Mouse (Mus musculus) embryo, embryonic 11 days (tissue): ENCODE results near the gene Hlf.

Source experiments
- DNase-seq: peaks from one replicate; pipeline ENCODE4 v3.0.0-alpha.2; 2015

Gene Hlf

DNA sequence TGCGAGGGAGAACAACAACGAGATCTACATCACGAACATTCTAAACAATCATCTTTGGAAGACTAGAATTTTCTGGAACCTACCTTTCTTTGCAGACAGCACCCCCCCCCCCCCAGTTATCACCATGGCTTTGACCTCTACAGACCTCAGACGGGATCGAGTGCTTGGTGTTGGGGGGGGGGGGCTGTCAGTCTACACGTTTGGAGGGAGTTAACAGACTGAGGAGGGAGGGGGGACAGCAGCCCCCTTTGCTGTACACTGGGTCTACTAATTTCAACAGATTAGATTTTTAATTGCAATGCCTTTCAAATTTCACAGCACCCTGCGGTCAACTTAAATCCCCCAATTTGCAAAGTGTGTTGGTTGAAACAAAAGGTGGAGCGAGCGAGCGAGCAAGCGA lies 20.3 kb downstream of the Hlf start:
- DNase-seq, result no peak

DNA sequence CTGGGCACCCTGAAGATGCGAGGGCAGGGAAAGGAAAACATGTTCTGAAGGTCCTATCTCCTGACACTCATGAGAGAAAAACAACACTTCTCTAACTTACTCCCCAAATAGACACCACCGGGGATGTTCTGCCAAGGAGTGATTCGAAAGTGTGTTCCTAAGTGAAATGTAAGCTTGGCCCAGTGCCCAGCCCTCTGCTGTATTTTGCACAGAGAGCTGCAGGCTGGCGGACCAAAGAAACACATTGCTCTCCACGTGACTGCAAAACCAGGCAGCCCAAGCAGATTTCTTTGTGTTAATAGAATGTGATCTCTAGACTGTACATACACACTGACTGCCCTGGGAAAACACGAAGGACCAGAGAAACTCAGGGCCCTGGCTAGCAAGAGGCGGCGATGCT lies 21.1 kb downstream of the Hlf start:
- peak; percentile 73 for DNase-seq

DNA sequence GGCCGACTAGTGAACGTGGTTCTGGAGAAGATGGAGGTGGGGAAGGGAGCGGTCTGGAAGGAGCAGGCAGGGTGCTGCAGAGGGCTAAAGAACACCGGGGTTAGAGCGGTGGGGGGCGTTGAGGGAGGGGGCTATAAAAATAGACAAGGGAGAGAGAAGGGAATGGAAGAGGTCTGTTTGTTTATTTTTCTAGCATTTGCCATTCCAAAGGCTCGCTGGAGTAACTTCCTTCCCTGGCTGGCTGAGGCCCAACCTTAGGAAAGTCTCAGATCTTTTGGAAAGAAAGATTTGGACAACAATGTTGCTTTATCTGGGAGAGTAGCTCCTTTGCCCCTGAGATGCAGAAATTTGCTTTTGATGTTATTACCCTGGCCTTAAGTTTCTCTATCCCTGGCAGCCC lies 21.6 kb downstream of the Hlf start:
- DNase-seq, result no peak

DNA sequence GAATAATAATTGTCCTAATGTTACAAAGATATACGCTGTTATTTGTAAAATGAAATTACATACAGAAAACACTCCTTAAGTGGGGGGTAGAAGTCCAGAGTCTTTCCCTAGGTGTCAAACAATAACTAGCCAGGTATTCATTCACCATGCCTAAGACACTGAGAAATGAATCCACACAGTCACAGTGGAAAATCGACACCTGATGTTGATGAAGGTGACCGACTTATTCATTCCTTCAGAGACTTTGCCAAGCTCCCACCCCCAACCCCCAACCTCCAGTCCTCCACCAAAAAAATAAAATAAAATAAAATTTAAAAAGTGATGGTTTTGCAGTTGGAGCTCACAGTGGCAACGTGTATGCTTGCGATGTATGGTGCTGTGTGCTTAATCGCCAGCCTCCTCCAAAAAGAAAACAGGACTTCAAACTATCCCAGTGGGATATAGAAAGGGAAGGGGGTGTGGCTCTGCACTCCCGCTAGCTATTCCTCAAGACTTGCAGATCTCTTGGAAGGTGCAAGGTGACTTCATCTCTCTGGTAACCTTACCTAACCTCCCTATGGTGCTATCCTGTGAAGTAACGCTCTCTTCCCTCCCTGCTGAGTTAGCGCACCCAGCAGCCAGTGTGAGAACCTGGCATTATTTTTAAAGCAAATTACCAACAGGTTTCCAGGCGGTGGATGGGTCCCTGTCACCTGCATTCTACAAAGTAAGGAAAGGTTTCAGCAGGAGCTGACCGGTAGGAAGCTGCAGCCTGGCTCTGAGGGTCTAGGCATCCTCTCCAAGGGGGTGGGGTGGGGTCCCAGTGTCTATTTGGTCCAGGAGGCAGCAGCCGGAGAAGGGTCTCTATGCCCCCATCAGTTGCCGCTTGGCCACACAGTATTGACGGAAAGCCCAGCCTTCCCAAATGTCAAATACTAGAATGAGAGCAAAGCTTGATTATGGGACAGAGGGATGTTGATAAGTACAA lies 22.5 kb downstream of the Hlf start:
- DNase-seq, result no peak

DNA sequence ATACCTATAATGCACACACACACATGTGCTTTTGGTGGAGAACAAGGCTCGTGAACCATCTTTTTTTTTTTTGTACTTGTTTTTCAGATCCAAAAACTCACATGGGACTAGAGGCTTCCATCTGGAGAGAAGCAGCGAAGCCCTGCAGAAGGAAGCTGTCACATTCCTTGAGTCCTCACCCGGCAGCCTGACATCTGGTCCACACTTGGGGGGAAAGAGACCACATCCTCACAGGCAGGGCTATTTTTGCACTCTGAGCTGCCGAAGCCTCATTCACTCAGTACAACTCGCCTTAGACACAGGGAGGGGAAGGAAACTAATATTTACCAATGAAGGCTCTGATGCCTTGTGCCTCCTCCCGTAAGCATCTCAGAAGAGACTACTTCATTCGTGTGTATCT lies 25.8 kb downstream of the Hlf start:
- DNase-seq, result no peak

DNA sequence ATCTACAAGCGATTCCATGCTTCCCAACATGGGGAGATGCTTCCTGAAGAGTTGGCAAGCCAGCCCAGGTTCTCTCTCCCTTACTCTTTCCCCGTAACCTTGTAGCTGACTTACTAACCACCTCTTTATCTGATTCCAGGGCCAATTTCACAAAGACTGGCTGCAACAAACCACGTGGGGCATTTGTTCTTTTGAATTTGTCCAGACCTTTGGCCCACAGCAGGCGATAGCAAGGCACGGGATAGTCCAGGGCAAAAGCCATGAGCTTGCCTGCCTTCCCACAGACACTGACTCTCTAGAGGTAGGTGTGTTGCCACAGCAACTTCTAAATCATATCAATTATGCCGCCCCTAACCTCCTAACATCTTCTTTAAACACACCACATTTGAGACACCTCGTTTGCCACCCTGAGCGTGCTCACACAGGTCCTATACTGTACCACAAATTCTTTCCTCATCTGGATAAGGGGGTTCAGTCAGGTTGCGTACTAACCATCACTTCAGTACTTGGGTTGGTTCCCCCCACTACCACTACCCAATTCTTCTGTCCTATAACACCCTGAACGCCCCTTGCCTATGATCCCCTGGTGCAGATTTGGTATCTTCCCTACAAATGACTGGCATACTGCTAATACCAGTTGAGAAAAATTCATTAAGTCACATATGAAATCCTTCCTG lies 26.7 kb downstream of the Hlf start:
- no peak for DNase-seq

DNA sequence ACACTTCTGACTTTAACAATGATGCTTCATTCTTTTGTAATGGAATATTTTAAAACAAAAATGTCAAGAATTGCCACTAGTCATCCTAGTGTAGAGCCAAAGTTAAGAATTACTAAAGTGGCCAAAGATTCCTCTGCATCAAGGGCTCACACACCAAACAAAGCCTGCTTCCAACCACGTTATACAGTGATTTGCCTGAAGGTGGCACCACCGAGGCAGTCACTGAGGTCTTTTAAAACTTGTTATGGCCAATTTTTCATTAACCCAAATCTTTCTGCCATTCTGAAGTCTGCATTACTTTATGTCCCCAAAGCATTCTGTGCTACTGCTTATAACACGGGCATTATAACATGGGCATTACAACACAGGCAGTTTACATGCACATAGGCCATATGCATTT lies 27.3 kb downstream of the Hlf start:
- no peak for DNase-seq

DNA sequence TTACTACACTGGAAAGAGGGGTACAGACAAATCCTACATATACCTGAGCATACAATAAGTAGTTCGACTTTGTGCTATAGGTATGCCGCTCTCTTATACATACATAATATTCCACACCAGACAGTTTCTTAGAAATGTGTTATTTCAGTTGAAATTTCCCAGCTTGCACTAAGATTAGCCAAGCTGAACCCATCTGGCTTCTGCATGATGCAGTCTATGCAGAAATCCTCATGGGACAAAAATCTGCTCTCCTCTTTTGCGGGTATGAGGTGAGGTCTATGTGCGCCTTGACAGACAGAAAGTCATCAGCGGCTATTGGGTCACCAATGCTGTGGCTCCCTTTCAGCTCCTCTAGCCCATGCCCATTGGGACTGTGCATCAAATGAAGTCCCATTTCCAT lies 30.2 kb downstream of the Hlf start:
- no peak for DNase-seq

DNA sequence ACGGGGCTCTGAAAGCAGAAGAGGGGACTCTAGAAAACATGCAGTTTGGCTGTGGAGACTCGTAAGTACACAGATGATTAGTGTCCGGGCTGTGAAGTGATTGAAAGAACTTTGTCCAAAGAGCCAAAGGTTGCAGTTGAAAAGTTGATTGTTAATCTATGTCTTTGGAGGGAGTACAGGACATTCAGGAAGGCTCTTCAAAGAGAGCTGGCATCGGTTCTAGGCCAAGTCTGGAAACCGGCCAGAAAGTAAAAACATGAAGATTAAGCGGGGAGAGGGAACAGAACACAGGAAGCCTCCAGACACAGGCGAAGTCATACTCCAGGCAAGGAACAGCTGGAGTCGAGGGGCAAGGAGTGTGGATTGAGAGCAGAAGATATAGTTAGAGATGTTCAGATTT lies 32.6 kb downstream of the Hlf start:
- DNase-seq, result no peak

DNA sequence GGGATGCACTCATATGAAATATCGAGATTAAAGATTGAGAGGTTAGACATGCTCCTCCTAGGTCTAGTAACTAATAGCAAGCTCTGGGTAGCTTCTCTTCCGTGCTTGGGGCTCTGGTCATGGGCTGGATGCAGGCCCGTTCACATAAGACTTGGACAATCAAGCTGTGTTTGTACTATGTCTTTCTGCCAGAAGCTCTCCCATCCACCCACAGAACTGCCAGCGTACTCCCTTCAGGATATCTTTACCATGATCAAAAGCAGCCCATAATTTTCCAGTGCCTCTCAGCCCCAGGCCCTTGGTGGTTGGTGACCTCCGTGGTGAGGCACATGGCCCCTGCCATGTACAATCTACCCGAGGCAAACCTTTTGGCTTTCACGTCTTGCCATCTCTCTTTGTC lies 33.3 kb downstream of the Hlf start:
- no peak for DNase-seq

DNA sequence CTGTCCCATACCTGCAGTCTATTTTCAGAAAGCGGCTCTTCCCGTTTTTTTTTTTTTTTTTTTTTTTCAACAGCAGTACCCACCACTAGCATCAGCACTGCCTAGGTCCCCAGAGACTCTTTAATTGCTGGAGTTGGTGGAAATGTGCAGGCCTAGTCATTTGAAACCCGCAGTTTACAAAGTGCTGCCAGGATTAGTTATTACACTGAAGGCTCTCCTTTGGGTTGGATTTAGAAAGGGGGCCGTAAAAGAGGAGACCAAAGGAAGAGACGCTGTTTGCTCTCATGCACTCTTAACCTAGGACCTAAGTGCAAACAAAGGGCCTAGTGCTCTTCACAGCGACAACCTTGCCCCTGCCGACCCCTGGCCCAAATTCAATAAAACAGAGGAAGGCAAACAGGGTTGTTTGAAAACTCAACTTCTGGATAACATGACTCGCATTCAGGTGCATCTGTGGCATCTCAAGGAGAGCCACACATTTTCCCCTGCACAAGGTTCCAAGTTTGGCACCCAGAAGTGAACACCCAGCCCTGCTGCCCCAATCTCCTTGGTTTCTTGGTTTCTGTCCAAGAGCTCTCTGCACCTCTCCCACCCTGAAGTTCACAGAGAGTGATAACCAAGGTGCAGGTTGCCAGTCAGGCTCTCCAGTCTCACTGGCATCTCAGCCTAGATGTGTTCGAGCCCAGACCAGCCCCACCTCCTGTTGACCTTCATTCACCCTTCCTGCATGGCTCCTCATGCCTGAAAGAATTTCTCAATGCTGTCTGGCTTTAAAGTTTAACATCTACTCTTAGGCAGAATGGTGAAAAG lies 34.0 kb downstream of the Hlf start:
- peak; percentile 26 for DNase-seq

DNA sequence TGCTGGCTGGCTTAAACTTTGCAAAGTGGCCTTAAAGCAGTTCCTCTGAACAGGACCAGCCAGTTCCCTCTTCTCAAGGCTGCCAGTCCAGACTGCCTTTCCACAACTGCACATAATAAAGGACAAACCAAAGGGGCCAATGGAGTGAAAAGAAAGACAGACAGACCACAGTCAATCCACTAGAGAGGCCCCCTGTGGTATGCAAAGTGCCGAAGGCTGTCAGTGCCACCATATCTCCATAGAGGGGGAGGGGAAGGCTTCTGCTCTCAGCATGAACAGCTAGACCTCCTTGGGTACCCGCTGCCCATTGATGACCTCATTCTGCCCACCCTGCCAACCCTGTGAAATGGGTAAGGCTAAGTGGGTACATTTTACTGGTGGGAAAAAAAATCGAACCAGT lies 34.7 kb downstream of the Hlf start:
- peak; percentile 38 for DNase-seq

DNA sequence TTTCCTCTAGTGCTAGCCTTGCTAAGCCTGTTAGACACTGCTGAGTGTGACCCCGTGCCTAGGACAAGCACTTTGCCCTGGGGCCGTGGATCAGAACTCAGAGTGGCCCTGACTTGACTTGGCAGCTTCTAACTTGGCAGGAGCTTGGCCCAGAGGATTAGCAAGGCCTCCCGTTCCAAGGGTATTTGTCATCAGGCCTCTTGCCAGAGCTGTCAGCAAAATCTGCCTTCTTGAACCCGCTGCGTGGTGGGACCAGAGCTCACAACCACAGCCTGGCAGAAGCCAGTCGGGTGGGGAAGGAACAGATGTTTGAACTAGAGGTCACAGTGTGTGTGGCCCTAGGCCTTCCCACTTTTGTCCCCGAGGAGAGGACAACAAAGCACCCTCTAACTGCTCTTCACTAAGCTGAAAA lies 35.4 kb downstream of the Hlf start:
- no peak for DNase-seq

DNA sequence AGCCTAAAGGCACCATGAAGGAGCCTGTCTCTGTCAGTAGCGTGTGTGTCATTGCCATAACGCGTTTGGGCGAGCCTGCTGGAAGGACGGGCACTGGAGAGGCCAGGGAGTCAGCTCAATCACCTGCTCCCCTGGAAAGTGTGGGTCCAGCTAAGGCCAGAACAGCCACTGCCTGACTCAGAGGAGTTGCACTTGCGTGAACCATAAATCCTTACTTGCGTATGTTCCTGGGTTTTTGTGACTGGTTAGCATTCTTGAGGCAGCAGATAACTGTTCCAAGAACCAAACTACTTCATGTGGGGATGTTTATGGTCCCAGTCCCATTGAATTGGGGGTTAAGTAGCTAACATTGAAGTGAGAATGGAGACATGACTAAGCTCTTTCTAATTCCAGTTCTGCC lies 38.0 kb downstream of the Hlf start:
- DNase-seq, result no peak

DNA sequence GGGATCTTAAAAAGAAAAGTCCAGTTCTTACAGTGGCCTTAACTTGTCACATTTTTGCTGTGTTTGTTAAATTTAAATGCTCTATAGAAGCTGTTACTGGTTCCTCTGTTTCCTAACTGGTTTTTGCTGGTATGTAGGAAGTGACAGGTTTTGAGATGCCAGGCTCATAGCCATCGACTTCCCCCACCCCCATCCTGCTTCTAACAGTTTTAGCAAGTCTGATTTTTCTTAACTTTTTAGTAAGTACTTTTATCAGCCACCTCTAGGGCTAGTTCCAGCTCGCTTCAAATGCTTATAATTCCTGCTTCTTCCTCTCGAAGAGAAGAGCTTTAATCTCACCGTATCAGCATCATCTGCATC lies 40.6 kb downstream of the Hlf start:
- no peak for DNase-seq

DNA sequence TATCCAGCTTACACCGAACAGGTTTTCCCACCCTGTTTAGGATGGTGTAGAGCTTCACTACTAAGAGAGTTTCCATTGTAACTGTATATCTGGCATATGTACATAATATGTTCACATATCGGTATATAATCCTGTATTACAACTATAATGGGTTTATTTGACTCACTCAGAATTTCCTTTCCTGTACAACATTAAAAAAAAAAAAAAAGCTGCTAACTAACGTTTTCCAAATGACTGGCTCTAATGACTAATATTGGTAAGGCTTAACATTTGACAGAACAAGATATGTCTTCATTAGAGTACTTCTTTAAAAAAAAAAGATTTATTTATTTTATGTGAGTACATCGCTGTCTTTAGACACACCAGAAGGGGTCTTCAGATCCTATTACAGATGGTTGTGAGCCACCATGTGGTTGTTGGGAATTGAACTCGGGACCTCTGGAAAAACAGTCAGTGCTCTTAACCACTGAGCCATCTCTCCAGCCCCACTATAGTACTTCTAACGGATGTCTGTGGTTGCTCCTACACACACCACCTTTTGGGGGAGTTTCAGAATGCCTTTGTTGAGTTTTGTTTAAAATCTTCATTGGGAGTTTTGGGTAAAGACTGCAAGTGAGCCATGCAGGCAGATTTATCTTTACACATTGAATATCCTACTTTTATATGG lies 41.1 kb downstream of the Hlf start:
- no peak for DNase-seq

DNA sequence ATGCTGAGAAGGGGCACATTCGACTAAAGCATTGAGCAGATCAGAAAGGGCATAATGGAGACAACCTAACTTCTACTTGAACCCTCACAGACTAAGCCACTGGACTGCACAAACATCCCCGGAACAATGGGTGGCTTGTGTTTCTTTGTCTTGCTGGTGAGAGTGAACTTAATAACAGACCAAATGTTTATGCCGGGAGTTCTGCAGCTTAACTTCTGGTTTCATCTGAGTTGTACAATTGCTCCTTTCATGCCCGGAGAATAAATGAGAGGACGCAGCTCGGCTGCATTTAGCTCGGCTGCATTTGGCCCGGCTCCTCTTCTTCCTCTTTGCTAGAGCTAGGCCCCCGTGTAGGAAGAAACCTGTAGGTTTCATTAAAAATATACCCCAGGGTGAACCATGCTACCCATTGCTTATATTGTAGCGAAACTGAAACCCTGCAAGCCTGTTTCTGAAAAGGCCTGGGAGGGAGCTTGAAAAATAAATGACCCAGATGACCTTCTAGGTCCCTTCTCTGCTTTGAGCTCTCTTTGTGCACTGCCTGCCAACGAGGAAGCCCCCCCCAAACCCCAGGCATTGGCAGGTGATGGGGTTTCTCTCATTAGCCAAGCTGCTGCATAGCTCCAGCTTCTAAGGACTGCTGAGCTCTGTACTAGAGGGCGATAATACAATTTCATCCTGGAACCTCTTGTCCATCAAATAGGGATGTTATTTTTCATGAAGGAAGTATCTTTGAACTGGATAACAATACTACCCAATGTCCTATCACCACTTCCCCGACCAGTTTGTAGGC lies 42.8 kb downstream of the Hlf start:
- peak; percentile 26 for DNase-seq

DNA sequence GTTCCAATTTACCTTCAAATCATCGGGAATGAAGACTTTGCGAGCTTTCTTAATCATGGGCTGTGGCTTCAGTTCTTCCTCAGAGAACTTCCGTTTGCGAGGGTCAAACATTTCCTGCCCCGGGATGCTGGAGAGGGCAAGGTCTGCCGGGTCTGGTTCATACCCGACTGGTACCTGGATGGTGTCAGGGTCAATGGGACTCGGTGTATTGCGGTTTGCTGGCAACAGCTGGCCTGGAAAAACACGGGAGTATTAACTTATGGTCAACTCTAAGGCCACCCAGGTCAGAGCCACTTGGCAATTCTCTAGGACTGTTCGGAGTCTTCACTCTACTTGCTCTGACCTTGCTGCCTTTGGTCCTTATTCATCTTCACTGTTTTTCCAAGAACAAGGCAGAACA lies 44.9 kb downstream of the Hlf start:
- no peak for DNase-seq

DNA sequence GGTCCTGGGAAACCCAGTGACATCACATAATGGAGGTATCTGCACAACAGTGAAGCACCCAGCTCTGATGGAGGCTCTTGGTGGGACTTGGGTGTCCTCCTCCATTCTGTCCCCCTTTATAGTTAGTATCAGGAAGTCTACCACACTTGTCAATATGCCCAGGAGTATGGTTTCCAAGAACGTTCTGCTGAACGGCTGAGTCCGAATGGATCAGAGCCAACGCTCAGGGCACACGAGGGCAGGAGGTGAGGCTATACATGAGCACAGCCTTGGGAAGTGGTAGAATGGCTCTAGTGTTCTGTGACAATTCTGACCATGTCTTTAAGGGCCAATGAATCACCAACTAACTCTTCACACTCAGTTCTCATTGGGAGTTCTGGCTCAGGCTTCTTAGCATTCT lies 47.8 kb downstream of the Hlf start:
- DNase-seq, result no peak

DNA sequence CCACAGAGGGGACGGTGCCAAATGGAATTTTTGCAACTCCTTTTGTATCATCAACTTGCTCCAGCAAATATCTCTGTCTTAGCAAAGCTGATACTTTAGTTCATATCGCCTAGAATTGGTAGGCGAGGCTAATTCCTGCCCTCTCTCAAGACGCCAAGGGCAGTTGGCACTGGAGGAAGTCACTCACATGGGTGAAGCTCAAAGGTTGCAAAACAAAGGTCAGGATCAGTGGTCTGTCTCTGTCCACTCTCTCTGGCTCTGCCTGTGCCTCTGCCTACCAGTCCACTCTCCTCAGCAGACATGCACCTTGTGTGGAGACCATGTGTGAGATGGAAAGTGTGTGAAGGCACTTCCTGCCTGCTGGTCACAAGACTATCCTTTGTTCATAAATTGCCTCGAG lies 48.4 kb downstream of the Hlf start:
- DNase-seq, result no peak

DNA sequence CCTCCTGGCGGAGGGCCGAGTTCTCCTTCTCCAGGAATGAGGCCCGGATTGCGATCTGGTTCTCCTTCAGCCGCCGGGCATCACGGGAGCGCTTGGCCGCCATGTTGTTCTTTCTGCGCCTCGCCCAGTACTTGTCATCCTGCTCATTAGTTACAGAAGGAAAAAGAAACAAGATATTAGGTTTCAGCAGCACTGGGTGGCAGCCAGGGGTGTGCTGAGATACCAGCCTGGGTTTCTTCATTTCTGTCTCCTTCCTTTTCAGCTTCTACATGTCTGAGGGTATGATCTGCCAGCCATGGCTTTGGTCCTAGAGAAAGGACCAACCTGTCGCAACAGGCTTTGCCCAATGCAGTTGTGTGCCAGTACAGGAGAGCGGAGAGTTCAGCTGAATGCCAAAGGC lies 49.9 kb downstream of the Hlf start:
- no peak for DNase-seq

DNA sequence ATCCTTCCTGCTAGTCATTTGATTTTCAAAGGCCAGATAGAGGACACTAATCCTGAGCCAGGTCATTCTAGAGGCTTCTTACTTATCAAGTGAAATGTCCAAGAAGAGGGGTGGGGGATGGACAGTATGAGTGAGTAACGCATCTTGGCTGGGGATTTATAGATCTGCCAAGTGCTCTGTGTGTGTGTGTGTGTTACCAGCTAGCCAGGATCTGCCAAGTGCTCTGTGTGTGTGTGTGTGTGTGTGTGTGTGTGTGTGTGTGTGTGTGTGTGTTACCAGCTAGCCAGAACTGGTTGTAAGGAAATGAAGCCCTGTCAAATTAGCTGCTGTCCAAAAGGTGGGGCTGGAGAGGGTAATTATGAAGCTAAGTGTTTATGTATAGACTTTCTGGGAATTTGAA lies 55.9 kb downstream of the Hlf start:
- no peak for DNase-seq
